Mouse (Mus musculus) liver, embryonic 16.5 days (tissue): ENCODE measurements around the gene Ss18l1. TPM values are rescaled to one million over a fixed set of nuclear protein-coding genes. Genes with fewer than 3 reads are reported as not detected.

Experiments
- ATAC-seq: fragments of 200-750 bp; cut with Nextera tagmentation; 2 replicates; pipeline ENCODE4 v1.8.0; 2017; ENCODE audit warnings: low read depth, mild to moderate bottlenecking, moderate number of reproducible peaks, moderate library complexity
- H3K27ac ChIP-seq: fragments of 300-500 bp; sonication (generic); 2 replicates; pipeline ENCODE4 v1.5.1; 2014; ENCODE audit warnings: mild to moderate bottlenecking, low read length
- H3K27me3 ChIP-seq: fragments of 300-500 bp; sonication (generic); 2 replicates; pipeline ENCODE4 v1.6.1; 2014; ENCODE audit warnings: low read depth, low read length, mixed read lengths; ENCODE audit not compliant: control insufficient read depth, insufficient read depth
- H3K36me3 ChIP-seq: fragments of 300-500 bp; sonication (generic); 2 replicates; pipeline ENCODE4 v1.6.1; 2014; ENCODE audit warnings: mild to moderate bottlenecking; ENCODE audit not compliant: control insufficient read depth, insufficient read depth
- H3K4me1 ChIP-seq: fragments of 300-500 bp; sonication (generic); 2 replicates; pipeline ENCODE4 v1.6.1; 2014; ENCODE audit warnings: low read depth, low read length, mixed read lengths; ENCODE audit not compliant: control insufficient read depth
- H3K4me2 ChIP-seq: fragments of 300-500 bp; sonication (generic); 2 replicates; pipeline ENCODE4 v1.6.1; 2014; ENCODE audit warnings: low read depth, low read length, mixed read lengths
- H3K4me3 ChIP-seq: fragments of 300-500 bp; sonication (generic); 2 replicates; pipeline ENCODE4 v1.5.1; 2014; ENCODE audit warnings: low read depth, mild to moderate bottlenecking, low read length
- H3K9ac ChIP-seq: fragments of 300-500 bp; sonication (generic); 2 replicates; pipeline ENCODE4 v1.6.1; 2014; ENCODE audit warnings: low read depth, low read length
- H3K9me3 ChIP-seq: fragments of 300-500 bp; sonication (generic); replicated peaks from 2 replicates; pipeline ENCODE4 v1.6.1; 2016; ENCODE audit warnings: low read length; ENCODE audit not compliant: control insufficient read depth
- WGBS: fragments of 180-500 bp; shearing (Covaris S2); extraction: QIAGEN DNeasy Blood & Tissue Kit; methylation state at CpG from one replicate; pipeline ENCODE4 v1.1.7; 2014; ENCODE audit not compliant: insufficient replicate concordance; 5-methylcytosine and 5-hydroxymethylcytosine counted together
- polyA plus RNA-seq: library from polyadenylated mRNA; unstranded; fragments of >200 nt; fragmentation: Nextera tagmentation; extraction: Ambion mirVana; gene quantifications from 2 replicates; pipeline ENCODE4 v1.2.1, GENCODE M21; 2015

Gene Ss18l1
- polyA plus RNA-seq, 1 experiment from 2014 or later: 1.1 TPM

- WGBS: 60% methylated on average over 11 of the region's 11 CpGs
- H3K36me3 ChIP-seq: no peaks in the 10 kb centered on the region
- ATAC-seq: no peak
- H3K4me2 ChIP-seq: no peak overlapping the region
- H3K27ac ChIP-seq: no peak overlapping the region
- no peaks in the 10 kb centered on the region for H3K9me3 ChIP-seq
- no peak overlapping the region for H3K9ac ChIP-seq
- H3K27me3 ChIP-seq: no peaks in the 10 kb centered on the region
- no peaks in the 10 kb centered on the region for H3K4me1 ChIP-seq
- no peak overlapping the region for H3K4me3 ChIP-seq
Observed at GRCm38 (mm10) chr2:180090285-180090684, 48.0 kb downstream of the Ss18l1 start.

GRCm38 (mm10) chr2:180095711-180096110, 53.4 kb downstream of the Ss18l1 start:
- no peak overlapping the region for H3K9ac ChIP-seq

GRCm38 (mm10) chr2:180097585-180097984, 55.3 kb downstream of the Ss18l1 start:
- ATAC-seq: no peak
- Histone ChIP-seq H3K27me3 (peaks cover 49% of the 10 kb centered on the region), H3K27ac (no peak overlapping the region), H3K4me2 (no peak overlapping the region), H3K4me1 (no peaks in the 10 kb centered on the region; the same call in 1 of the 2 replicates), H3K36me3 (no peaks in the 10 kb centered on the region), H3K9me3 (no peaks in the 10 kb centered on the region), H3K9ac (no peak overlapping the region), H3K4me3 (no peak overlapping the region)
- 20% methylated on average over 3 of the region's 3 CpGs for WGBS

More at GRCm38 (mm10) chr2:180095711-180096110, 53.4 kb downstream of the Ss18l1 start:
- Histone ChIP-seq H3K4me2 (no peak overlapping the region), H3K27ac (no peak overlapping the region), H3K27me3 (peaks cover 31% of the 10 kb centered on the region), H3K4me1 (no peaks in the 10 kb centered on the region; the same call in 1 of the 2 replicates), H3K9me3 (no peaks in the 10 kb centered on the region), H3K36me3 (no peaks in the 10 kb centered on the region), H3K4me3 (no peak overlapping the region)
- WGBS: 28% methylated on average over 5 of the region's 5 CpGs
- no peak for ATAC-seq

GRCm38 (mm10) chr2:180098167-180098566, 55.9 kb downstream of the Ss18l1 start:
- Histone ChIP-seq H3K4me2 (no peak overlapping the region), H3K36me3 (no peaks in the 10 kb centered on the region), H3K27ac (no peak overlapping the region), H3K27me3 (peaks cover 55% of the 10 kb centered on the region), H3K9ac (no peak overlapping the region), H3K9me3 (no peaks in the 10 kb centered on the region), H3K4me1 (no peaks in the 10 kb centered on the region; the same call in 1 of the 2 replicates), H3K4me3 (no peak overlapping the region)
- ATAC-seq: 0 out of 2 replicates have a peak, but pooled peaks have one; percentile 37
- 15% methylated on average over 5 of the region's 5 CpGs for WGBS

- H3K9ac ChIP-seq: no peak overlapping the region
- H3K27ac ChIP-seq: no peak overlapping the region
- no peak overlapping the region for H3K4me3 ChIP-seq
- H3K9me3 ChIP-seq: no peaks in the 10 kb centered on the region
- 7% methylated on average over 15 of the region's 15 CpGs for WGBS
- ATAC-seq: no peak
- H3K4me1 ChIP-seq: peaks cover 12% of the 10 kb centered on the region
- H3K36me3 ChIP-seq: no peaks in the 10 kb centered on the region
- no peak overlapping the region for H3K4me2 ChIP-seq
- H3K27me3 ChIP-seq: peaks cover 68% of the 10 kb centered on the region
Observed at GRCm38 (mm10) chr2:180099529-180099928, 57.2 kb downstream of the Ss18l1 start.

- Histone ChIP-seq H3K27me3 (peaks cover 71% of the 10 kb centered on the region), H3K27ac (no peak overlapping the region), H3K4me1 (peaks cover 14% of the 10 kb centered on the region), H3K4me2 (peak overlapping the region; percentile 72), H3K36me3 (no peaks in the 10 kb centered on the region), H3K9me3 (no peaks in the 10 kb centered on the region), H3K9ac (no peak overlapping the region), H3K4me3 (peak overlapping the region; percentile 58; the same call in 1 of the 2 replicates)
- ATAC-seq: no peak
- WGBS: 5% methylated on average over 56 of the region's 57 CpGs
Observed at GRCm38 (mm10) chr2:180103151-180103977, 61.1 kb downstream of the Ss18l1 start.

- no peaks in the 10 kb centered on the region for H3K36me3 ChIP-seq
- ATAC-seq: peak; percentile 76
- H3K9ac ChIP-seq: no peak within 1 kb of the TSS
Observed at GRCm38 (mm10) chr2:180103978-180104658, 61.8 kb downstream of the Ss18l1 start, which contains the start of gene Hrh3. Gene Hrh3, minus strand, starts transcription at chr2:180104488.

GRCm38 (mm10) chr2:180104659-180105377, 62.5 kb downstream of the Ss18l1 start:
- H3K36me3 ChIP-seq: no peaks in the 10 kb centered on the region
- H3K9ac ChIP-seq: no peak overlapping the region
- H3K27ac ChIP-seq: no peak overlapping the region
- no peaks in the 10 kb centered on the region for H3K9me3 ChIP-seq
- H3K4me1 ChIP-seq: peaks cover 14% of the 10 kb centered on the region
- peak overlapping the region; percentile 58 for H3K4me3 ChIP-seq
- no peak; the same call in 1 of the 2 replicates for ATAC-seq
- peaks cover 61% of the 10 kb centered on the region for H3K27me3 ChIP-seq
- H3K4me2 ChIP-seq: peak overlapping the region; percentile 72
- 12% methylated on average over 24 of the region's 24 CpGs for WGBS

More at GRCm38 (mm10) chr2:180103978-180104658, 61.8 kb downstream of the Ss18l1 start, which contains the start of gene Hrh3:
- H3K4me2 ChIP-seq: peak within 1 kb of the TSS; percentile 72
- peaks cover 66% of the 10 kb centered on the region for H3K27me3 ChIP-seq
- peak within 1 kb of the TSS; percentile 58 for H3K4me3 ChIP-seq
- no peak within 1 kb of the TSS for H3K27ac ChIP-seq
- H3K4me1 ChIP-seq: peaks cover 14% of the 10 kb centered on the region
- H3K9me3 ChIP-seq: no peaks in the 10 kb centered on the region
- WGBS: under 1% methylated on average over 65 of the region's 87 CpGs
